Mouse (Mus musculus): ENCODE results near the gene Rnase4.

- TF ChIP-seq POLR2A (IDR thresholded peaks at IDR 0.05; ENCODE audit: insufficient read depth, low read depth, low read length) = no peak
- TF ChIP-seq CTCF (IDR thresholded peaks at IDR 0.05) = no peak
- TF ChIP-seq EP300 (IDR thresholded peaks at IDR 0.05; ENCODE audit: insufficient read depth, low read depth, low read length) = no peak
These were observed 38.9 kb upstream of the Rnase4 start for GRCm38 (mm10) chr14:51051941-51052340.
